Mouse (Mus musculus): Measurements from ENCODE around the gene Clnk.
A peak's percentile ranks its signal among the peaks of the same experiment; 100 is the strongest.

Clnk gene

GRCm38 (mm10) chr5:38857591-38857990 lies 19.0 kb downstream of the Clnk start:
- DNase-seq (ENCODE audit: low spot score), result no peak

GRCm38 (mm10) chr5:38850171-38850570 lies 26.4 kb downstream of the Clnk start:
- no peak for DNase-seq (ENCODE audit: low spot score)

GRCm38 (mm10) chr5:38845529-38845928 lies 31.1 kb downstream of the Clnk start:
- DNase-seq (ENCODE audit: low spot score), result no peak

DNA sequence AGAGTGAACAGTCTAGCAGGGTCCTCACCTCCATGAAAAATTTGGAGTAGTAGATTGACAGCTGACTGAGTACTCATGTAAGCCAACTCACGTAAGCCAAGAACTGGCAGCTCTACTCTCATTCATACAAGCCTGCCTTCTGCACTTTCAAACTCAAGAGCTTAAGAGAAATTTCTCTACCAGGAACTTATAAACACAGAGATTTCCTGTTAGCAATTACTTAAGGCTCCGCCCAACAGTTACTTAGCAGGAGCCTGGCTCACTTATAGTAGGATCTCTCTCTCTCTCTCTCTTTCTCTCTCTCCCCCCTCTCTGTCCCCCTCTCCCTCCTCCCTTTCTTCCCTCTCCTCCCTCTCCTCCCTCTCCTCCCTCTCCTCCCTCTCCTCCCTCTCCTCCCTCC lies 32.3 kb downstream of the Clnk start:
- no peak for DNase-seq (ENCODE audit: low spot score)

GRCm38 (mm10) chr5:38839981-38840380 lies 36.6 kb downstream of the Clnk start:
- no peak for DNase-seq (ENCODE audit: low spot score)

DNA sequence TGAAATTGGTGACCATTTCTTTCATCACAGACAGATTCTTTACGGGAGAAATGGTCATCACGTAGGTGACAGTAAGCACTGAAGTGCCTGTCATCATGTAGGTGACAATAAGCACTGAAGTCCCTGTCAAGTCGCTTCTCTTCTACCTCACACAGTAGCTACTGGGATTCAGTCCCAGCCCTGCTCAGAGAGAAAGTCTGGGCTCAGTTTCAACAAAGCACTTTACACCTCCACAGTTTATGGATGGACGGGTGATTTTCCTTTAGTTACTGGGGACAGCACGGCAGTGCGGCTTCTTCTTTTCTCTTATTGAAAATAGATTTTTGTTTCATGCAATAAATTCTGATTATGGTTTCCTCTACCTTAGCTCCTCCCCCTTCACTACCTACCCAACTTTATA lies 49.3 kb downstream of the Clnk start:
- no peak for DNase-seq (ENCODE audit: low spot score)

DNA sequence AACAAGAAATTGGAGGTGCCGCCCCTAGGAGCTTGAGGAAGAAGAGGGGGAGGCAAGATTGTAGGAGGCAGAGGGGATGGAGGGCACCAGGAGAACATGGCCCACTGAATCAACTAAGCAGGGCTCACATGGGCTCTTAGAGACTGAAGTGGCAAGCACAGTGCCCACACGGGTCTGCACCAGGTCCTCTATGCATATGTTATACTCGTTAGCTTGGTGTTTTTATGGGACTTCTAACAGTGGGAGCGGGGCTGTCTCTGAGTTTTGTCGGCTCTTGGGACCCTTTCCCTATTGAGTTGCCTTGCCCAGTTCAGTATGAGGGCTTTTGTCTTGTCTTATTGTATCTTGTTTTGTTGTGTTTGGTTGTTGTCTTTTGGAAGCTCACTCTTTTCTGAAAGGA lies 50.0 kb downstream of the Clnk start:
- no peak for DNase-seq (ENCODE audit: low spot score)

DNA sequence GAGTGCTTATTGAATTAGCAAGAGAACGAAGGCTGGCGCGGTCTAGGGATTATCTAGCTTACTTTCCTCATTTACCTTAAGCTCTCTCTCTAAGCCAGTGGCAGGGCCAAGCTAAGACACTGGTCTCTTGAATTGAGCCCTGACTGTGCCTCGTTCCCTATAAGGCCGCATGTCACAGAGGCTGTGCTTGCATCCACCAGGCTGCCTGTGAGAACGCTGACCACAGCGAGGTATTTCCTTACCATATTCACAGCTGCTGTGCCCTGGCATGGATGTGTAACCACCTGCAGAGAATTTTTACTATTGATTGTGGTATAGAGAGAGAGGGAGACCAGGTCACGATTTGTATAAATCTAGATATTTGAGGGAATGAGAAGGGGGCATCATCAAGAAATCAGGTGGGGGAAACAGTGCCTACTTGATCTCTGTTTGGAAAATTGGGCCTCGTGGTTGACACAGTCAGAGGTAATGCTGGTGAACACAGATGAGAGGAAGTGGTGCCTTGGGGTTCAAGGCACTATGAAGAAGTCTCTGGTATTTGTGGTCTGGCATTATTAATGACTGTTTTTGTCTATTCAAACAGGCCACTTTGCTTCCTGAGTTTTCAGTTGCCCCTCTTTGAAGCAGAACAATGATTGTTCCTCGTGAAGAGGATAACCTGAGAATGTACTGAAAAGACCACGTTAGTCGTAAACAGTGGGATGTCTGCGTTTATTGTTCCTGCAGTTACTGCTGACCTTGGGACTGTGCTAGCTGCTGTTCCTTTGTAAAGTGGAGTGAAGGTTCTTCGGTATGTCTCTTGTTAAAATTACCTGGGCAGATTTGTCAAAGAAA lies 52.3 kb downstream of the Clnk start:
- no peak for DNase-seq (ENCODE audit: low spot score)

DNA sequence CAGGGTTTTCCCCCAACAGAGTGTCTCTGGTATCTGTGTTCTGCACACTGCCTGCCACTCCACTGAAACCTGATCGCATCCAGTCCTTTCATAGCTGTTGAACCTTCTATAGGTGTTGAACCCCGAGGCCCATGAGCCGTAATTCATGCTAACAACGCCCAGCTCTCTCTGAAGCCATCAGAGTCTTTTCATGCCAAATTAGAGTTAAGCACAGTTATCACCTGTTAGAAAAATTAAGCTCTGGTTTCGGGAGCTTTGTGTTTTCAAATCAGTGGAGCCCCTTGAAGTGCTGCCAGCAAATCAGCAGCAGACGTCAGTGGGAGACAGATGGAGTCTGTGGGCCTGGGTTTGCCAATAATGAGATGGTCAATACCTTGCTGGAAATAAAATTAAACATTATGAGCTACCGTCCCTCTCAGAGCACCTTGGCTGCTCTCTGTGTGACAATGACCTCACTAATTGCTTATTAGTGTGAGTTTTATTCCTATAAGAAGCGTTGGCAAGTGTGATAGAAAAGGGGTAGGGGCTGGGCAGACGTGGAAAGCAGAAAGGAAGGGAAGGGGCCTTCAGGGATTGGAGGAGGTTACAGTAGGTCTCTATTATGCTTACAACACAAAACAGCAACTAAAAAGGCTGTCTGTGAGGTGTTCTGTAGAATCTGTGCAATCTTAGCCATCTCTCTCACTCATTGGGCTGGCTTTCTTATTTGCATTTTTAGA lies 63.1 kb downstream of the Clnk start:
- DNase-seq (ENCODE audit: low spot score), result no peak

DNA sequence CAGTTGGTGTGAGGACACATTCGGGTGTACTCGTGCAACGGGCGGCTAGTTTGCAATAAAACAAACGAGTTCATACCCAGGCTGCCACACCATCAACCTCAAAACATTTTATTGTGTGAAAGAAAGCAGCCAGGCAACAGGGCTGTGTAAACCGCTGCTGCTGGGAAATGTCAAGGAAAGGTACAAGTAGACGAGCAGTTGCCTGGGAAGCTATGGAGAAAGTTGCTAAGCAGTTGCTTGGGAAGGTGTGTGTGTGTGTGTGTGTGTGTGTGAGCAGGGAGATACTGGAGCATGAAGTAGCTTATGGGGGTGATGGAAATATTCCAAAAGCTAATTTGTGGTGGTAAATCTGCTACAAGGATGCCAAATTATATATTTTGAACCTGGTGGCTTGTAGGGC lies 63.7 kb downstream of the Clnk start:
- no peak for DNase-seq (ENCODE audit: low spot score)

DNA sequence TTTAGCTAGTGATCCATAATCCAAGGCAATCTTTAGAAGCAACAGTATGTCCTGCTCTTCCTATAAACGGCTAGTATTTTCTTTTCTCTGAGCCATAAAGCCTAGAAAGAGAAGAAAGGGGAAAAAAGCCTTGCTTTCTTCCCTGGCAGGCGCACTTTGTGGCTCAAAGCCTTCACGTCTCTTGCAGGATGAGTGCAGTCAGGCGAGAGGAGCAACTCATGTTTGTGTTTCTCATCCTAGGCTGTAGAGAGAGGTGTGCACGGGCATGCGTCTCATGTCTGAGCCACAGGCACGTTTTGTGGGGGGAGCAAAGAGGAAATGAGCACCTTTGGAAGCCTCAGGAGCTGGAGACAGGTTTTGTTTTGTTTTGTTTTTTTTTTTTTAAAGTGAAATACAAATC lies 64.2 kb downstream of the Clnk start:
- no peak for DNase-seq (ENCODE audit: low spot score)

GRCm38 (mm10) chr5:38798910-38799309 lies 77.7 kb downstream of the Clnk start:
- no peak for DNase-seq (ENCODE audit: low spot score)

- no peak for DNase-seq (ENCODE audit: low spot score)
Observed at GRCm38 (mm10) chr5:38795139-38795538, 81.5 kb downstream of the Clnk start.

DNA sequence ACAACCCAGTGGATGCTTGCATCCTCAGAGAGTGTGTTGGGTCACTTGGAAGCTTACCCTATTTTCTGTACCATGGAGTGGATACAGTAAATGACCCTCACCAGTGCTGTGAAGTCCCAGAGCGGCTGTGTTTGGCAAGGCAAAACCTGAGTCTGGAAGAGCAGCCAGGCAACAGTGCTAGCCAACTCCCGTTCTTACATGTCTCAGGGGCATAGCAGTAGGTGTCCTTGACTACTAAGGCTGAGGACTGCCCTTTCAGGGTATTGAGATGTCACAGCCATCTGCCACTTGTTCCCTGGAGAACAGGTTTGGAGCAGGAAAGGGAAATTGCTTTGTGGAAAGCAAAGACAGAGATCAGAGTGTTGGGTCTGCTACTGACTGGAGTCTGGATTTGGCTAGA lies 85.5 kb downstream of the Clnk start:
- no peak for DNase-seq (ENCODE audit: low spot score)

- no peak for DNase-seq (ENCODE audit: low spot score)
Observed at GRCm38 (mm10) chr5:38788820-38789219, 87.8 kb downstream of the Clnk start.

GRCm38 (mm10) chr5:38787851-38788520 lies 88.6 kb downstream of the Clnk start:
- peak; percentile 30 for DNase-seq (ENCODE audit: low spot score)

- DNase-seq (ENCODE audit: low spot score), result no peak
Observed at GRCm38 (mm10) chr5:38786126-38786525, 90.5 kb downstream of the Clnk start.

- no peak for DNase-seq (ENCODE audit: low spot score)
Observed at GRCm38 (mm10) chr5:38785686-38786085, 90.9 kb downstream of the Clnk start.

DNA sequence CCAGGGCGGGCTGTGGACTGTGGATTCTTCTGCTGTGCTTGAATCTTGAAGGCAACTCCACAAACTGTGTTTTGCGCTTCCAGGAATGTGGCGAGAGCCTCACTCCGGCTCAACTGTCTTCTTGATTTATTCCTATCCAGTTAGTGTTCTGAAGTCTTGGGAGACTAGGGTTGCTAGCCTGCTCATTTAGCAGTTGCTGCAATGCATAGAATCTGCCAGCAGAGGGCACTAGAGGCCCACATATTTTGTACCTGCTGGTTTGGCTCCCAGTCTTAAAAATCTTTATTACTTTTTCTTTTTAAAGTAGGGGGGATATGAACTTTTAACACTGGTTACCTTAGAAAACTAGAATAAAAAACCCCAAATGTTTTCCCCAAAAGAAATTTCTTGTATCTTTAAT lies 94.8 kb downstream of the Clnk start:
- DNase-seq (ENCODE audit: low spot score), result peak; percentile 80

DNA sequence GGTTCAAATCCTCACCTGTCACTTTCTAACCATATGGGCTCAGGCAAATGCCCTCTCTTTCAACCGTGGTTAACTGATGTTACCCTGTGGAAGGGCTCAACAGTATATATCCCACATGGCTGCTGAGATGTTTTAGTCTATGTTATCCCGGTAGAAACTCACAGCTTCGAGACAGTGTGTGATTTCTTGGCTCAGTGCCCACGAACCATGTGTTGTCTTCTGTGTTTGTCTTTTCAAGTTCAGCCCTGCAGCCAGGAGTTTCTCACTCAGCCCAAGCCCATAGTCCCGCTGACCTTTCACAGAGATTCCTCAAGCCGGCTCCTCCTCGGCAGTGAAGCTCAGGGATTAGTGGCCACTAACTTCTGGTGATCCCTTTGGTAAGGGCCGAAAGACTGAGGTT lies 96.0 kb downstream of the Clnk start:
- no peak for DNase-seq (ENCODE audit: low spot score)

DNA sequence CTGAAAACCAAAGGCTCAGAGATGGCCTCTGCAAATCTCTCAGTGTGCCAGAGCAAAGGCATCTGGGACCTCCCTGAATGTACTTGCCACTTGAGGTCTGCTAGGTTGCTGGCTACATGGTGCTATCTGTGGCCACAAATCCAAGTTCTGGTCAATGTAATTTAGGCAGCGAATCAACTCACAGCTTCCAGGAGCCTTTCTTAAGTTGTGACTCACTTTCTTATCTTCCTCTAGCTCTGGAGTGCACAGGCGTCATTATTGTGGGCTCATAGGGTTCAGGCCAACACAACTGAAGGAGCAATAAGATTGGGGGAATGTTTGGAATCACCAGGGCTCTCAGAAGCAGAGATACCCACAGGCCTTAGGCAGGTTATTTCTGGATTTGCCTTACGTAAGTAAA lies 96.6 kb downstream of the Clnk start:
- no peak for DNase-seq (ENCODE audit: low spot score)

DNA sequence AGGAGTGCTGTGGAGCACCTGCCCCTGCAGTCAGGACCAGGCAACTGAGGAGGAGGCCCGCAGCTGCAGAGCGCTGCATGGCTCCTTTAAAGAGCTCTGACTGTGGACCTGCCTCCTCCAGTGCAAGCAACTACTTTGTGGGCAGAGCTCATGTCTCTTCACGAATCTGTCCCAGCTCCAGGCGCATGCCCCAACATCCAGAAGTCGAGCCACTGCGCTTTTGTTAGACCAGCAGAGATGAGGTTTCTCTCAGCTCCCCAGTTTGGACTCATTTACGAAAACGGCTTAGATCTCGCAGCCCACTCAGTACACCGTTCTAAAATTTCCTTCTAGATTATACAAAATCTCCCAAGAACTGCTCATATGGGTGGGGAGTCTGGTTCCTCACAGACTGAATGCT lies 101.1 kb downstream of the Clnk start:
- no peak for DNase-seq (ENCODE audit: low spot score)

GRCm38 (mm10) chr5:38754950-38755349 lies 121.7 kb downstream of the Clnk start:
- DNase-seq (ENCODE audit: low spot score), result peak; percentile 16

Data from layer of hippocampus, adult 11-12 months (tissue).